Mouse (Mus musculus): ENCODE data around the gene Ltv1. TPM values are rescaled to one million over a fixed set of nuclear protein-coding genes. Genes with fewer than 3 reads are reported as not detected.

Gene Ltv1
- total and polyA plus RNA-seq, 3 experiments, result 11.5 to 22.9 (median 22.8) TPM

GRCm38 (mm10) chr10:13213956-13214355 is 21.0 kb upstream of the Ltv1 start:
- H3K4me3 ChIP-seq, result no peak overlapping the region
- WGBS, result 42% methylated on average over 12 of the region's 12 CpGs
- DNase-seq, result no peak
- no peaks in the 10 kb centered on the region for H3K27me3 ChIP-seq (ENCODE audit: control insufficient read depth, insufficient read depth, low read length)
- H3K9ac ChIP-seq (ENCODE audit: low read depth, low read length), result no peak overlapping the region
- intact Hi-C loops (cut with DNase I), result no loop called here
- TF ChIP-seq POLR2A (IDR thresholded peaks at IDR 0.05; ENCODE audit: insufficient read depth, low read depth, low read length), result no peak
- TF ChIP-seq EP300 (IDR thresholded peaks at IDR 0.05; ENCODE audit: insufficient read depth, low read depth, low read length), result no peak
- no peak for TF ChIP-seq CTCF (IDR thresholded peaks at IDR 0.05)
- no peak overlapping the region for H3K27ac ChIP-seq
- no peaks in the 10 kb centered on the region for H3K4me1 ChIP-seq (ENCODE audit: control insufficient read depth, insufficient read depth, low read length)
- H3K36me3 ChIP-seq (ENCODE audit: control insufficient read depth, insufficient read depth, low read length), result no peaks in the 10 kb centered on the region; the same call in 1 of the 2 replicates
- no peaks in the 10 kb centered on the region for H3K79me2 ChIP-seq (replicated peaks; ENCODE audit: control insufficient read depth, insufficient read depth, low read length)

DNA sequence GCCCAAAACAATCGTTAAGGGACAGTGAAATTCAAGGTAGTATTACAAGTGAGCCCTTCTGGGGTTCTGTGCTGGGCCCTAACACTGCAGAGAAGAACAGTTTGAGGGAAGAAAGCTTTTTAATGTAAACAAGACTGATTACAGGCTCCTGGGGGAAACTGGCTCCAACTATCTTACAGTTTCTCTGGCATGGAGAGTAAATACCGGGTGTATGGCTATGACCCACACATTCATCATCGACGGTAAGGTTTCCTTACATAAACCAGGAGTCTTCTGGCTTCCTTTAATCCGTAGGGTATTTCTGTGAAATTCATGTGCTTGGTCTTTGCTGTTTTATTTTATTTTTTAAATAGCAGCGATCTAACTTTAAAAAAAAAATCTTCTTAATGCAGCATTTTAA is 19.9 kb upstream of the Ltv1 start:
- H3K27ac ChIP-seq, result no peak overlapping the region
- H3K36me3 ChIP-seq (ENCODE audit: control insufficient read depth, insufficient read depth, low read length), result no peaks in the 10 kb centered on the region; the same call in 1 of the 2 replicates
- intact Hi-C loops (cut with DNase I), result no loop called here
- H3K27me3 ChIP-seq (ENCODE audit: control insufficient read depth, insufficient read depth, low read length), result no peaks in the 10 kb centered on the region
- H3K79me2 ChIP-seq (replicated peaks; ENCODE audit: control insufficient read depth, insufficient read depth, low read length), result no peaks in the 10 kb centered on the region
- WGBS, result 68% methylated on average over 6 of the region's 6 CpGs
- H3K4me1 ChIP-seq (ENCODE audit: control insufficient read depth, insufficient read depth, low read length), result no peaks in the 10 kb centered on the region
- TF ChIP-seq POLR2A (IDR thresholded peaks at IDR 0.05; ENCODE audit: insufficient read depth, low read depth, low read length) (no peak), EP300 (IDR thresholded peaks at IDR 0.05; ENCODE audit: insufficient read depth, low read depth, low read length) (no peak), CTCF (IDR thresholded peaks at IDR 0.05) (no peak)
- H3K9ac ChIP-seq (ENCODE audit: low read depth, low read length), result no peak overlapping the region
- DNase-seq, result no peak
- no peak overlapping the region for H3K4me3 ChIP-seq

DNA sequence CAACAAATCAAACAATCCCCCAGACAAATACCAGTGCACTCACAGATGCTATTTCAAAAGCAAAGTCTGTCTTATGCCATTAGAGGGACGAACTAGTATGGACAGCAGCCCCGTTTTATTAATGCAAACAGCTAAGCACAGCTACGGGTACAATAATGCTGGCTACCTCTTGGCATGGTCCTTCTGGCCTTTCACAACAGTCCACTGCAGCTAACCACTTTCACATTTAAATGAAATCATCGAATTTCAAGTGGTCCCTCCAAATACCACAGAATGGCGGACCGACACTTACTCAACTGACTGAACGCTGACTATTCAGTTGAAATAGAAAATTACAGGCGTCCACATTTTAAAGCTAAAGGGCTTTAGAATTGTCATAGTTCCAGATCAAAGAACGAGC is 19.4 kb upstream of the Ltv1 start:
- Histone ChIP-seq H3K4me3 (no peak overlapping the region), H3K27me3 (ENCODE audit: control insufficient read depth, insufficient read depth, low read length) (no peaks in the 10 kb centered on the region), H3K27ac (no peak overlapping the region), H3K4me1 (ENCODE audit: control insufficient read depth, insufficient read depth, low read length) (no peaks in the 10 kb centered on the region), H3K9ac (ENCODE audit: low read depth, low read length) (no peak overlapping the region), H3K79me2 (replicated peaks; ENCODE audit: control insufficient read depth, insufficient read depth, low read length) (no peaks in the 10 kb centered on the region), H3K36me3 (ENCODE audit: control insufficient read depth, insufficient read depth, low read length) (no peaks in the 10 kb centered on the region; the same call in 1 of the 2 replicates)
- 85% methylated on average over 9 of the region's 9 CpGs for WGBS
- intact Hi-C loops (cut with DNase I), result no loop called here
- TF ChIP-seq POLR2A (IDR thresholded peaks at IDR 0.05; ENCODE audit: insufficient read depth, low read depth, low read length), result no peak
- no peak for TF ChIP-seq EP300 (IDR thresholded peaks at IDR 0.05; ENCODE audit: insufficient read depth, low read depth, low read length)
- no peak for TF ChIP-seq CTCF (IDR thresholded peaks at IDR 0.05)
- no peak for DNase-seq

DNA sequence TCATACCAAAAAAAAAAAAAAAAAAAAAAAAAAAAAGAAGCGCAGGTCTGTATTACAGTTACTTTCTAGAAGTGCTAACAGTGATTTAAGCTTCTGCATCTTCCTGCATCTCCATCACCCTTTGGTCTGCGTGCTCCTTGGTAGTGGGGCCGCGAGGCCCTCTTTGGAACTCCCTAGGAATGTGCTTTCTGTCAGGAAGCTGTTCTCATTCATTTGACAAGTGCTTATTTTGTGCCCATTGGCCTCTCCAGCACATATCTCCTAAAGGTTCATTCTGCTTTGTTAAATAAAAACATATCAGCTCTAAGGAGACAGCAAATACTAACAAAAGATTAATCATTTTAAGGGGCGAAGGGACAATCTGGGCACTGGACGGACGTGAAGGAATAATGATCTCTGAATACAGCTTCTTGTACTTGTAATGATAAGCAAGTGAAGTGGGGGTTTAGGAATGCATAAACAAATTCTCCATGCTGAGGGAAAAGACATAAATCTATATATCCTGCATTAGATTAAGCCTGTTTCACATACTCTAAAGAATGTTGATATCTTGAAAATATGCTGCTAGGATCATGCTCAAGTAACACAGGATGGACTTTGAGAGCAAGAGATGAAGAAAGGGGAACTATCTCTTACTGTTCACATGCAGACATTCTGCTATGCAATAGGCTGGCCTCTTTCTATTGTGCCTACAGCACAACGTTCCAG is 17.1 kb upstream of the Ltv1 start:
- DNase-seq, result no peak
- intact Hi-C loops (cut with DNase I), result no loop called here
- Histone ChIP-seq H3K9ac (ENCODE audit: low read depth, low read length) (no peak overlapping the region), H3K4me1 (ENCODE audit: control insufficient read depth, insufficient read depth, low read length) (no peaks in the 10 kb centered on the region), H3K27me3 (ENCODE audit: control insufficient read depth, insufficient read depth, low read length) (no peaks in the 10 kb centered on the region), H3K4me3 (no peak overlapping the region), H3K27ac (no peak overlapping the region), H3K36me3 (ENCODE audit: control insufficient read depth, insufficient read depth, low read length) (no peaks in the 10 kb centered on the region; the same call in 1 of the 2 replicates), H3K79me2 (replicated peaks; ENCODE audit: control insufficient read depth, insufficient read depth, low read length) (no peaks in the 10 kb centered on the region)
- 56% methylated on average over 8 of the region's 8 CpGs for WGBS
- TF ChIP-seq POLR2A (IDR thresholded peaks at IDR 0.05; ENCODE audit: insufficient read depth, low read depth, low read length), result no peak
- TF ChIP-seq EP300 (IDR thresholded peaks at IDR 0.05; ENCODE audit: insufficient read depth, low read depth, low read length), result no peak
- no peak for TF ChIP-seq CTCF (IDR thresholded peaks at IDR 0.05)

DNA sequence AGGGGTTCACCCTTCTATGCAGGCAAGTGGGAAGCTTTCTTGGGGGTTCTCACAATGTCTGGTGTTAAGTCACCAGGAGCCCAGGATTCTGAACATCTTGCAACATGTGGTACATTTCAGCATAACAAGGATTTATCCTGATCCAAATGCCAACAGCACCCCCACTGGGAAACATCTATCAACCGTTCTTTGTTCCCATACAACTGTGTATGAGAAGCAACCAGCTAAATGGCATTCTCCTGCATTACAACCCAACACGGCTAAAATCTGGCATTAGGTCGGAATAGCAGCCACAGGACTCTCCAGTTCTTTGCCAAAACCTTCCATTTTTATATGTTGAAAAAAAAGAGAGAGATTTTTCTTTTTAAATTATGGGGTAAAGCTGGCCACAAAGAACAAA is 16.5 kb upstream of the Ltv1 start:
- no peak overlapping the region for H3K4me3 ChIP-seq
- DNase-seq, result no peak
- intact Hi-C loops (cut with DNase I), result no loop called here
- no peak for TF ChIP-seq EP300 (IDR thresholded peaks at IDR 0.05; ENCODE audit: insufficient read depth, low read depth, low read length)
- no peak overlapping the region for H3K9ac ChIP-seq (ENCODE audit: low read depth, low read length)
- no peaks in the 10 kb centered on the region for H3K79me2 ChIP-seq (replicated peaks; ENCODE audit: control insufficient read depth, insufficient read depth, low read length)
- WGBS, result 84% methylated on average over 3 of the region's 3 CpGs
- no peaks in the 10 kb centered on the region; the same call in 1 of the 2 replicates for H3K36me3 ChIP-seq (ENCODE audit: control insufficient read depth, insufficient read depth, low read length)
- no peak overlapping the region for H3K27ac ChIP-seq
- no peaks in the 10 kb centered on the region for H3K27me3 ChIP-seq (ENCODE audit: control insufficient read depth, insufficient read depth, low read length)
- H3K4me1 ChIP-seq (ENCODE audit: control insufficient read depth, insufficient read depth, low read length), result no peaks in the 10 kb centered on the region

GRCm38 (mm10) chr10:13209061-13209460 is 16.1 kb upstream of the Ltv1 start:
- H3K27me3 ChIP-seq (ENCODE audit: control insufficient read depth, insufficient read depth, low read length), result no peaks in the 10 kb centered on the region
- H3K36me3 ChIP-seq (ENCODE audit: control insufficient read depth, insufficient read depth, low read length), result no peaks in the 10 kb centered on the region; the same call in 1 of the 2 replicates
- no peak overlapping the region for H3K4me3 ChIP-seq
- 99% methylated on average over 4 of the region's 4 CpGs for WGBS
- H3K4me1 ChIP-seq (ENCODE audit: control insufficient read depth, insufficient read depth, low read length), result no peaks in the 10 kb centered on the region
- no peaks in the 10 kb centered on the region for H3K79me2 ChIP-seq (replicated peaks; ENCODE audit: control insufficient read depth, insufficient read depth, low read length)
- intact Hi-C loops (cut with DNase I), result no loop called here
- no peak for TF ChIP-seq POLR2A (IDR thresholded peaks at IDR 0.05; ENCODE audit: insufficient read depth, low read depth, low read length)
- TF ChIP-seq EP300 (IDR thresholded peaks at IDR 0.05; ENCODE audit: insufficient read depth, low read depth, low read length), result no peak
- no peak for TF ChIP-seq CTCF (IDR thresholded peaks at IDR 0.05)
- no peak for DNase-seq
- H3K9ac ChIP-seq (ENCODE audit: low read depth, low read length), result no peak overlapping the region
- H3K27ac ChIP-seq, result no peak overlapping the region

Data from heart, adult 2 months (tissue).